Mouse (Mus musculus) forebrain, postnatal 0 days (tissue): ENCODE measurements around the gene Susd5. TPM values are rescaled to one million over a fixed set of nuclear protein-coding genes. Genes with fewer than 3 reads are reported as not detected.
A peak's percentile ranks its signal among the peaks of the same experiment; 100 is the strongest.
"Not testable (repeated sequence)": the region's sequence is repeated elsewhere in the genome, so short reads cannot be mapped to it uniquely, and the experiment has no call there.

Source experiments
- ATAC-seq: fragments of 200-750 bp; cut with Nextera tagmentation; 2 replicates; pipeline ENCODE4 v1.8.0; 2017; ENCODE audit warnings: mild to moderate bottlenecking, moderate library complexity
- DNase-seq: peaks from one replicate; pipeline ENCODE4 v3.0.0-alpha.2; 2015
- H3K27ac ChIP-seq: fragments of 300-500 bp; sonication (generic); 2 replicates; pipeline ENCODE4 v1.5.1; 2014; ENCODE audit warnings: low read depth, mild to moderate bottlenecking, antibody characterized with exemption, low read length, moderate library complexity, mixed read lengths
- H3K27me3 ChIP-seq: fragments of 300-500 bp; sonication (generic); 2 replicates; pipeline ENCODE4 v1.6.1; 2014; ENCODE audit warnings: mild to moderate bottlenecking, low read length, mixed read lengths; ENCODE audit not compliant: insufficient read depth
- H3K36me3 ChIP-seq: fragments of 300-500 bp; sonication (generic); 2 replicates; pipeline ENCODE4 v1.6.1; 2014; ENCODE audit warnings: mild to moderate bottlenecking, moderate library complexity; ENCODE audit not compliant: insufficient read depth
- H3K4me1 ChIP-seq: fragments of 300-500 bp; sonication (generic); 2 replicates; pipeline ENCODE4 v1.6.1; 2014; ENCODE audit warnings: antibody characterized with exemption; ENCODE audit not compliant: insufficient read depth
- H3K4me2 ChIP-seq: fragments of 300-500 bp; sonication (generic); 2 replicates; pipeline ENCODE4 v1.6.1; 2014; ENCODE audit warnings: low read depth, mild to moderate bottlenecking, moderate library complexity
- H3K4me3 ChIP-seq: fragments of 300-500 bp; sonication (generic); 2 replicates; pipeline ENCODE4 v1.5.1; 2014; ENCODE audit warnings: low read depth, low read length, mixed read lengths
- H3K9ac ChIP-seq: fragments of 300-500 bp; sonication (generic); 2 replicates; pipeline ENCODE4 v1.6.1; 2014; ENCODE audit warnings: mild to moderate bottlenecking
- H3K9me3 ChIP-seq: fragments of 300-500 bp; sonication (generic); 2 replicates; pipeline ENCODE4 v1.6.1; 2016; ENCODE audit warnings: low read length
- CTCF ChIP-seq: sonication (generic); IDR thresholded peaks from 2 replicates; pipeline ENCODE4 v1.5.1; 2016; ENCODE audit warnings: antibody characterized with exemption, control low read depth, low read depth
- WGBS: fragments of 180-500 bp; shearing (Covaris S2); extraction: QIAGEN DNeasy Blood & Tissue Kit; methylation state at CpG from one replicate; pipeline ENCODE4 v1.1.7; 2014; 5-methylcytosine and 5-hydroxymethylcytosine counted together
- polyA plus RNA-seq: library from polyadenylated mRNA; unstranded; fragments of >200 nt; fragmentation: Nextera tagmentation; extraction: Ambion mirVana; gene quantifications from 2 replicates; pipeline ENCODE4 v1.2.1, GENCODE M21; 2015
- total RNA-seq: library from RNA; depleted of rRNA; stranded (reverse); fragments of >200 nt; gene quantifications from 2 replicates; pipeline ENCODE4 v1.2.3, GENCODE M21; 2014

Gene Susd5
- total and polyA plus RNA-seq, 2 experiments from 2014 or later, result 0.31 to 1.6 TPM

DNA sequence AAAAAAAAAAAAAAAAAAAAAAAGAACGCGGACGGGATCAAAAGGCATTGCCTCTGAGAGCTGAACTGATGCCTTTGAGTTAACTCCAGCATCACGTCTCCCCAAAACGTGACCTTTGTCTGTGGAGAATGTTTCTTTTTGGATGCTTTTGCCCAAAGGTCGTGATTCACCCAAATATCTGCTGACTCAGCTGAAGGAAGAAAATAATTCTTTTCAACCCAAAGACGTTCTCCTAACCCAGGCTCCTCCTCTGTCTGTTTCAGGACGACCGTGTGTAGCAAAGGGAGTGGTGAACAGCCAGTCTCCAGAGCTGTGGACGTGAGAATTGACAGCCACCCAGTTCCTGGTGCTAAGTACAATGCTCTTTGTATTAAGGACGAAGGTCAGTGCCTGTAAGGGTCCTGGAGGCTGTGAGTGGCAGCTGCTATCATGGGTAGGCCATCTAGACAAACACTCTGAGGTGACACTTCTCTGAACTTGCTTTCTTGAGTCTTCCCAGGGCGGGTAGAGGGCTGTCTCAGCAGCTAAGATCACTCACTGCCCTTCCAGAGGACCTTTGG lies 11.6 kb downstream of the Susd5 start:
- WGBS, result 60% methylated on average over 12 of the region's 12 CpGs
- no peak for ATAC-seq

DNA sequence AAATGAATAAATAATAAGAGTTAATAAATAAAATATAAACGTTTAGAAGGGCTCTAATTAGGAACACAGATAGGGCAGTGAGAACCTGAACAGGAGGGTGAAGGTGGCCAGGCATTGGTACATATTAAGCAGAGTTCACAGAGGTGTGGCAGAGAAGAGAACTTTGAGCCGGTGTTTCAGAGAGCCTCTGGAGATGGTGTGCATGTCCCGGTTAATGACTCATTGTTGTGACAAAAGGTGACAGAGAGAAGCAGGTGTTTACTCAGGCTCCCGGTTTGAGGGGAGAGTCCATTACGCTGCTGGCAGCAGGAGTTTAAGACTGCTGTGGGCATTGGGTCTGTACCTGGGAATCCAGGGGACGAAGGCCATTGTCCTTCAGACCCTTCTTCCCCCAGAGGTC lies 12.4 kb downstream of the Susd5 start:
- no peaks in the 10 kb centered on the region for H3K4me1 ChIP-seq
- H3K4me2 ChIP-seq, result no peak overlapping the region
- no peaks in the 10 kb centered on the region for H3K27me3 ChIP-seq
- no peak overlapping the region for H3K4me3 ChIP-seq
- 57% methylated on average over 6 of the region's 6 CpGs for WGBS
- TF ChIP-seq CTCF, result no peak
- H3K9me3 ChIP-seq, result no peaks in the 10 kb centered on the region
- no peaks in the 10 kb centered on the region for H3K36me3 ChIP-seq
- H3K27ac ChIP-seq, result no peak overlapping the region
- no peak overlapping the region for H3K9ac ChIP-seq
- ATAC-seq (no peak), DNase-seq (no peak)

More for the DNA sequence above, 11.6 kb downstream of the Susd5 start:
- H3K9ac ChIP-seq, result no peak overlapping the region
- H3K4me1 ChIP-seq, result no peaks in the 10 kb centered on the region
- TF ChIP-seq CTCF, result no peak
- H3K4me3 ChIP-seq, result no peak overlapping the region
- H3K27ac ChIP-seq, result no peak overlapping the region
- no peak overlapping the region for H3K4me2 ChIP-seq
- no peak for DNase-seq
- no peaks in the 10 kb centered on the region for H3K36me3 ChIP-seq
- no peaks in the 10 kb centered on the region for H3K27me3 ChIP-seq
- no peaks in the 10 kb centered on the region for H3K9me3 ChIP-seq

DNA sequence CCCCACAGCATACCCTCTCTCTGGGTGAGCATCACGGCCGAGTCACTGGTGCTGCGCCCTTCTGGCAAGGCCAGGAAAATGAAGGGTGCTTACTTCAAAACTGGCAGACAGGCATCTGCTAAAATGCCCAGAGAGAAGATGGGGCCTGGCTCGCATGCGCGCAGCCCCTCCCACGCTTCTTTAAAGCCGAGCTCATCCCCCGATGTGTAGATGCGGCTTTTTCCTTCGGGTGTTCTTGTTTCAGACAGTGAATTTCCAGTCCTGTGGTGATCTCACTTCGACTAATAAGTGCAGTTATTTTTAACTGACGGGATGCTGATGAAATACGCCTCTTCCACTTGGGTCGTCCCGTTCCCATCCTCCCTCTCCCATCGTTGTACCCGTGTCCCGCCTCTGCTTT lies 16.7 kb downstream of the Susd5 start:
- TF ChIP-seq CTCF, result no peak
- no peak overlapping the region for H3K9ac ChIP-seq
- H3K27me3 ChIP-seq, result no peaks in the 10 kb centered on the region
- DNase-seq, result no peak
- WGBS, result 91% methylated on average over 19 of the region's 19 CpGs
- H3K4me1 ChIP-seq, result no peaks in the 10 kb centered on the region
- no peak overlapping the region for H3K4me3 ChIP-seq
- H3K9me3 ChIP-seq, result no peaks in the 10 kb centered on the region
- no peaks in the 10 kb centered on the region for H3K36me3 ChIP-seq
- H3K4me2 ChIP-seq, result no peak overlapping the region
- no peak overlapping the region for H3K27ac ChIP-seq
- ATAC-seq, result no peak

DNA sequence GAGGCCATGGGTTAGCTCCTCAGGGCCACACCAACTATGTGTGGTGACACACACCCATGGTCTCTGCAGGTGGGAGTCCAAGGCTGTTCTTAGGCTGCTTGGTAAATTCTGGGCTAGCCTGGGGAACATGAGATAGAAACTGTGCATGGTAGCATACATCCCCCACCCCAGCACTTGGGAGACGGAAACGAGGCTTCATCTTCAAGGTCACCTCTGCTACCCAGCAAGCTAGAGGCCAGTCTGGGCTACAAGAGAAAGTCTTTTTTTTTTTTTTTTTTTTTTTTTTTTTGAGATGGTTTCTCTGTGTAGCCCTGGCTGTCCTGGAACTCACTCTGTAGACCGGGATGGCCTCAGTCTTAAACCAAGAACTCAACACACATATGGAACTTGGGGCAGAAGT lies 29.5 kb downstream of the Susd5 start:
- 94% methylated on average over 3 of the region's 3 CpGs for WGBS
- H3K36me3 ChIP-seq, result no peaks in the 10 kb centered on the region
- no peak for TF ChIP-seq CTCF

DNA sequence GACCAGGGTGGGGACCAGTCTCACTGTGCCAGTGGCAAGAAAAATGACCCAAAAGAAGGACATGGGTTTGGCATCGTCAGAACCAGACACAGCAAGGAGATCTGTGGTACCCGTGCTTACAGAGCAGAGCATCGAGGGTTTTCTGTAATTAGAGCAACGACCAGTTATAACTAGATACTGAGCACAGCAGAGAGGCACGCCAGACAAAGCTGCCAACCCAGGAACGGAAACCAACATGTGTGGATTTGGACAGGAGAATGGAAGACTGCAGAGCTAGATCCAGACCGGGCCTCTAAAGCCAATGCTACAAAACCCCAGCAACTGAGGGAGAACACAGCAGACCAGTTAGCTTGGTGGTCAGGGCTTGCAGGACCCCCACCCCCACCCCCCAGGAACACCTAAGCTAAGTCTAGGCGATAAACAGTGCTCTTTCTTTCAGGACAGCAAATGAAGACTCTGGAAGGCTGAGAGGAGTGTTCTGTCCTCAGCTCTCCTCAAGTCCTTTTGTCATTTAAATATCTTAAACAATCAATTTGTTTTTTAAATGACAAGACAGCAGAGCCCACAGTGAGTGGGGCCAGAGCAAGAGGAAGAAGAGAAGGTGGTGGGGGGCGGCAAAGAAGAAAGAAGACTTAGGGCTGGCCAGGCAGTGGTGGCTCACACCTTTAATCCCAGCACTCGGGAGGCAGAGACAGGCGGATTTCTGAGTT lies 30.3 kb downstream of the Susd5 start:
- Histone ChIP-seq H3K4me2 (no peak overlapping the region), H3K27ac (no peak overlapping the region), H3K4me1 (no peaks in the 10 kb centered on the region), H3K9ac (no peak overlapping the region), H3K36me3 (no peaks in the 10 kb centered on the region), H3K27me3 (no peaks in the 10 kb centered on the region), H3K9me3 (no peaks in the 10 kb centered on the region), H3K4me3 (no peak overlapping the region)
- TF ChIP-seq CTCF, result no peak
- no peak for DNase-seq
- 73% methylated on average over 11 of the region's 11 CpGs for WGBS
- no peak for ATAC-seq

More for the DNA sequence above, 29.5 kb downstream of the Susd5 start:
- H3K9ac ChIP-seq, result no peak overlapping the region
- no peaks in the 10 kb centered on the region for H3K4me1 ChIP-seq
- no peak overlapping the region for H3K27ac ChIP-seq
- DNase-seq (no peak), ATAC-seq (no peak)
- no peaks in the 10 kb centered on the region for H3K27me3 ChIP-seq
- H3K9me3 ChIP-seq, result no peaks in the 10 kb centered on the region
- no peak overlapping the region for H3K4me3 ChIP-seq
- no peak overlapping the region for H3K4me2 ChIP-seq

- 82% methylated on average over 6 of the region's 6 CpGs for WGBS
- H3K4me3 ChIP-seq, DNase-seq, H3K27me3 ChIP-seq, H3K9ac ChIP-seq, ATAC-seq, H3K4me1 ChIP-seq, H3K36me3 ChIP-seq, H3K4me2 ChIP-seq, H3K27ac ChIP-seq, H3K9me3 ChIP-seq: not testable (repeated sequence)
Observed at GRCm38 (mm10) chr9:114088885-114089284, 31.9 kb downstream of the Susd5 start.

- H3K4me1 ChIP-seq, H3K27me3 ChIP-seq, H3K9ac ChIP-seq, H3K4me2 ChIP-seq, H3K36me3 ChIP-seq, H3K4me3 ChIP-seq, H3K27ac ChIP-seq, H3K9me3 ChIP-seq: not testable (repeated sequence)
- WGBS, result 6% methylated on average over 9 of the region's 9 CpGs
- DNase-seq (peak; percentile 61), ATAC-seq (peak; percentile 42; the same call in 1 of the 2 replicates)
- peak; percentile 39 for TF ChIP-seq CTCF
Observed at GRCm38 (mm10) chr9:114092188-114092587, 35.2 kb downstream of the Susd5 start.
